Mouse (Mus musculus) cortical plate, adult 2 months (tissue): ENCODE results near the gene Sidt1.

Experiments
- CTCF ChIP-seq: fragments of 200-500 bp; IDR thresholded peaks from 2 replicates; pipeline ENCODE4 v1.5.1; 2011; ENCODE audit warnings: mild to moderate bottlenecking, control low read depth, low read length; ENCODE audit not compliant: insufficient read depth; ENCODE audit errors: extremely low read depth
- POLR2A ChIP-seq: fragments of 200-500 bp; IDR thresholded peaks from 2 replicates; pipeline ENCODE4 v1.6.1; 2011; ENCODE audit warnings: mild to moderate bottlenecking, low read length, control low read depth; ENCODE audit not compliant: insufficient read depth; ENCODE audit errors: extremely low read depth

GRCm38 (mm10) chr16:44237836-44238235 lies 95.2 kb downstream of the Sidt1 start:
- no peak for TF ChIP-seq POLR2A
- TF ChIP-seq CTCF = no peak
